Mouse (Mus musculus) C2C12 (cell line): ENCODE measurements around the gene Bmpr1a.

Experiments
- CEBPB ChIP-seq: IDR thresholded peaks from one replicate; pipeline ENCODE4 v1.6.1; 2011; ENCODE audit warnings: low read depth, mild to moderate bottlenecking, control low read depth, moderate library complexity
- CTCF ChIP-seq: IDR thresholded peaks from one replicate; pipeline ENCODE4 v1.5.1; 2011; ENCODE audit not compliant: control insufficient read depth, insufficient read depth, insufficient read length
- FOSL1 ChIP-seq: IDR thresholded peaks from one replicate; pipeline ENCODE4 v1.8.0; 2011; ENCODE audit warnings: mild to moderate bottlenecking, low read length; ENCODE audit not compliant: poor library complexity, insufficient read depth, severe bottlenecking
- MAX ChIP-seq: IDR thresholded peaks from one replicate; pipeline ENCODE4 v1.6.1; 2011; ENCODE audit warnings: mild to moderate bottlenecking, control low read depth
- USF1 ChIP-seq: IDR thresholded peaks from one replicate; pipeline ENCODE4 v1.6.1; 2011; ENCODE audit warnings: low read depth, mild to moderate bottlenecking, control low read depth, moderate library complexity

DNA sequence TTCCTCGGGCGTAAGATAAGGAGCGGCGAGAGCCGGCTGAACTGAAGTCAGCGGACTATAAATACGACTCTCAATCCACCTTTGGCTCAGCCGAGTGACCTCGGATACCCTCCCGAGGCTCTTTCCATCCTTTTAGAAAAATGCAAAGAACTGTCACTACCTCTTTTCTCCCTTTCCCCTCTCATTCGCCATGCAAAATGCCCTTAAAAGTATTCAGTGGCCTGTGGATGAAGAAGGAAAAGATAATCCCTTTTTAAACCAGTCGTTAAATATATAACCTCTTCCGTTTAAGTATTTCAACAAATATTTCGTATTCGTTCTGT lies at the start of gene Bmpr1a:
- TF ChIP-seq CTCF, result no peak
- TF ChIP-seq CEBPB, result no peak
- no peak for TF ChIP-seq MAX
- TF ChIP-seq FOSL1, result no peak
- no peak for TF ChIP-seq USF1
